Mouse (Mus musculus): ENCODE data around the gene Nckap5l. TPM values are rescaled to one million over a fixed set of nuclear protein-coding genes. Genes with fewer than 3 reads are reported as not detected.

Nckap5l gene
- polyA plus RNA-seq, 2 experiments = 14.1 to 24.4 TPM

DNA sequence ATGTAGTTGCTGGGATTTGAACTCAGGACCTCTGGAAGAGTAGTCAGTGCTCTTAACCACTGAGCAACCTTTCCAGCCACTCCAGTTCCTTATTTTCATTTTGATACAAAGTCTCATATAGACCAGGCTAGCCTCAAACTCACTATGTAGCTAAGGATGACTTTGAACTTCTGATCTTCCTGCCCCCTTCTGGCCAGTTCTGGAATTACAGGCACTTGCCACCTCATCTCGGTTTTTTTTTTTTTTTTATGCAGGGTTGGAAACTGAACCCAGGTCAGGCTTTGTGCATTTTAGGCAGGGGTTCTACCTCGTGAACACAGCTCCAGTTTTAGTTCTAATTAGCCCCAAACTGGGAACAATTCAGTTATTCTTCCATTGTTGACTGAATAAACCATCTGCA is 41.8 kb downstream of the Nckap5l start:
- no peak overlapping the region for H3K9ac ChIP-seq (ENCODE audit: low read depth, low read length, severe bottlenecking)
- H3K27me3 ChIP-seq (ENCODE audit: control insufficient read depth, insufficient read depth, low read length) = no peaks in the 10 kb centered on the region
- H3K4me3 ChIP-seq (replicated peaks; ENCODE audit: low read length) = no peak overlapping the region
- 18% methylated on average over 2 of the region's 2 CpGs for WGBS
- DNase-seq (ENCODE audit: low spot score) = no peak
- H3K4me2 ChIP-seq (replicated peaks; ENCODE audit: low read depth, low read length, severe bottlenecking) = no peak overlapping the region
- H3K27ac ChIP-seq (replicated peaks; ENCODE audit: low read depth, low read length) = no peak overlapping the region
- no peak for ATAC-seq (ENCODE audit: low FRiP score, low read depth)
- H3K4me1 ChIP-seq (ENCODE audit: control insufficient read depth, insufficient read depth, low read length) = peaks cover 16% of the 10 kb centered on the region
- H3K36me3 ChIP-seq (ENCODE audit: control insufficient read depth, insufficient read depth, low read length) = 0 out of 2 replicates have a peak, but pooled peaks cover 1% of the 10 kb centered on the region
- no peak for TF ChIP-seq POLR2A (IDR thresholded peaks at IDR 0.05; ENCODE audit: borderline replicate concordance, extremely low read depth, insufficient read depth, insufficient read length)
- H3K9me3 ChIP-seq (ENCODE audit: control insufficient read depth, low read length) = no peaks in the 10 kb centered on the region

DNA sequence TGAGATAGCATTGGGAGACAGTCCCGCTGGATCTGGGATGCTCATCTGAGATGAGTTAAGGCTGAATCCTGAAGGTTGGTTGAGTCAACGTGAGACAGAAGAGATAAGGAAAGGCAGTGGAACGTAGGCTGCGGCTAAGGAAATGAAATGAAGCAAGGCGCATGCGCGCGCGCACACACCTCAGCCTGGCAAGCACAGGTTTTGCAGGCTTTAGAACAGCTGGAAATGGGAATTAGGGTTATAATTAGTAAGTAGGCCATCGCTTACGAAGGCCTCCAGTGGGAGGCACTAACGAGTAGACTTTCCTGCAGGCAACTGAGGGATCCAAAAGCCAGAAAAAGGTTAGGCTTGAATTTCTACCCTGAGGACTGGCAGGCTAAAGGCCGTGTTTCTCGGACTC is 45.8 kb downstream of the Nckap5l start:
- Histone ChIP-seq H3K4me3 (replicated peaks; ENCODE audit: low read length) (no peak overlapping the region), H3K27me3 (ENCODE audit: control insufficient read depth, insufficient read depth, low read length) (no peaks in the 10 kb centered on the region), H3K27ac (replicated peaks; ENCODE audit: low read depth, low read length) (no peak overlapping the region), H3K4me1 (ENCODE audit: control insufficient read depth, insufficient read depth, low read length) (peaks cover 2% of the 10 kb centered on the region; the same call in 1 of the 2 replicates), H3K9ac (ENCODE audit: low read depth, low read length, severe bottlenecking) (no peak overlapping the region), H3K9me3 (ENCODE audit: control insufficient read depth, low read length) (no peaks in the 10 kb centered on the region), H3K4me2 (replicated peaks; ENCODE audit: low read depth, low read length, severe bottlenecking) (no peak overlapping the region), H3K36me3 (ENCODE audit: control insufficient read depth, insufficient read depth, low read length) (peaks cover 41% of the 10 kb centered on the region)
- TF ChIP-seq POLR2A (IDR thresholded peaks at IDR 0.05; ENCODE audit: borderline replicate concordance, extremely low read depth, insufficient read depth, insufficient read length) = no peak
- WGBS = 54% methylated on average over 14 of the region's 14 CpGs
- ATAC-seq (ENCODE audit: low FRiP score, low read depth) (no peak), DNase-seq (ENCODE audit: low spot score) (no peak)

DNA sequence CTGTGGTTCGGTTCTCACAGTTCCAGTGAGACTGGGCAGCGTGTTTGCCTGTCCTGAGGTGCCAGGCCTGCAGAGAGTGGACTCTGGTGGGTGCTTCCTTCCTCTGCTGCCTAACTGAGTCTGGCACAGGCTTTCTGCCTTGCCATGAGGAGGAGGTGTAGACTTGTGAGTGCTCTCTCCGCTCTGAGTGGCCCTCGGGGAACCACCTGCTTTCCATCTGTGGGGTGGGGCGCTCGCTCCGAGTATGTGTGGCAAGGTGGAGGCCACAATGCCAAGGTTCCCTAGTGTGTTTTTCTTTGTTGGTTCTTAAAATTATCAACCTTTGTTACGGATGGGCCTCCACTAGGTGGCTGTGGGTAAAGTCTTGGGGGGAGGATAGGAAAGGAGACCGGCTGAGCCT is 48.7 kb downstream of the Nckap5l start:
- Histone ChIP-seq H3K4me3 (replicated peaks; ENCODE audit: low read length) (no peak overlapping the region), H3K36me3 (ENCODE audit: control insufficient read depth, insufficient read depth, low read length) (peaks cover 70% of the 10 kb centered on the region), H3K9ac (ENCODE audit: low read depth, low read length, severe bottlenecking) (no peak overlapping the region), H3K27me3 (ENCODE audit: control insufficient read depth, insufficient read depth, low read length) (no peaks in the 10 kb centered on the region), H3K27ac (replicated peaks; ENCODE audit: low read depth, low read length) (no peak overlapping the region), H3K9me3 (ENCODE audit: control insufficient read depth, low read length) (no peaks in the 10 kb centered on the region), H3K4me1 (ENCODE audit: control insufficient read depth, insufficient read depth, low read length) (no peaks in the 10 kb centered on the region), H3K4me2 (replicated peaks; ENCODE audit: low read depth, low read length, severe bottlenecking) (no peak overlapping the region)
- no peak for DNase-seq (ENCODE audit: low spot score)
- ATAC-seq (ENCODE audit: low FRiP score, low read depth) = no peak
- TF ChIP-seq POLR2A (IDR thresholded peaks at IDR 0.05; ENCODE audit: borderline replicate concordance, extremely low read depth, insufficient read depth, insufficient read length) = no peak
- whole genome bisulfite sequencing = 84% methylated on average over 9 of the region's 9 CpGs

DNA sequence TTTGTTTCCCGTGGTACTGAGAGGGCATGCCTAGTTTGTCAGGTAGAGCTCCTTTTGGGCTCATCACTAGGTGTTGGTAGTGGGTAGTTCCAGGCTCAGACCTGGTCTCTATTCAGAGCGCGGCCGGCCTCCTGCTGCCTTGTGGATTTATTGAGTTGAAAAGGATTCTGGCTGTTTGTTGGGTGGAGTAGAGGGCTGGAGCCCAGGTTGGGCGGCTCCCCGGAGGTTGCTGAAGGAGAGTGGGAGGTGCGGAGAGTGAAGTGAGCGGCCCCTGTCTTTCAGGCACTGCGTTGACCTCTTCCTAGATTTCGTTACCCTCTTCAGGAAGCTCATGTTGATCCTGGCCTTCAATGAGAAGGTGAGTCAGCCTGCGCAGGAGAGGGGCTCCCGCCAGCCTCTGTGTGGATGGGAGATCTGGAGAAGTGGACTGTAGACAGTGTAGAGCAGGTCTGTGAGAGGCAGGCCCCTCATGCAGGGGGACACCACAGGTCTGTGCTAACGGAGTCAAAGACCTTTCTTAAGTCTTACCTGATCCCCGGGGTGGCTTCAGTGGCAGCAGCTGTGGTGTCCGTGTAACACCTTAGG is 50.5 kb downstream of the Nckap5l start:
- no peak for TF ChIP-seq POLR2A (IDR thresholded peaks at IDR 0.05; ENCODE audit: borderline replicate concordance, extremely low read depth, insufficient read depth, insufficient read length)
- DNase-seq (ENCODE audit: low spot score) = no peak
- Histone ChIP-seq H3K4me1 (ENCODE audit: control insufficient read depth, insufficient read depth, low read length) (no peaks in the 10 kb centered on the region), H3K9me3 (ENCODE audit: control insufficient read depth, low read length) (no peaks in the 10 kb centered on the region), H3K36me3 (ENCODE audit: control insufficient read depth, insufficient read depth, low read length) (peaks cover 87% of the 10 kb centered on the region), H3K27me3 (ENCODE audit: control insufficient read depth, insufficient read depth, low read length) (no peaks in the 10 kb centered on the region), H3K27ac (replicated peaks; ENCODE audit: low read depth, low read length) (no peak overlapping the region), H3K4me3 (replicated peaks; ENCODE audit: low read length) (no peak overlapping the region), H3K4me2 (replicated peaks; ENCODE audit: low read depth, low read length, severe bottlenecking) (no peak overlapping the region), H3K9ac (ENCODE audit: low read depth, low read length, severe bottlenecking) (no peak overlapping the region)
- ATAC-seq (ENCODE audit: low FRiP score, low read depth) = no peak
- WGBS = 88% methylated on average over 15 of the region's 15 CpGs

DNA sequence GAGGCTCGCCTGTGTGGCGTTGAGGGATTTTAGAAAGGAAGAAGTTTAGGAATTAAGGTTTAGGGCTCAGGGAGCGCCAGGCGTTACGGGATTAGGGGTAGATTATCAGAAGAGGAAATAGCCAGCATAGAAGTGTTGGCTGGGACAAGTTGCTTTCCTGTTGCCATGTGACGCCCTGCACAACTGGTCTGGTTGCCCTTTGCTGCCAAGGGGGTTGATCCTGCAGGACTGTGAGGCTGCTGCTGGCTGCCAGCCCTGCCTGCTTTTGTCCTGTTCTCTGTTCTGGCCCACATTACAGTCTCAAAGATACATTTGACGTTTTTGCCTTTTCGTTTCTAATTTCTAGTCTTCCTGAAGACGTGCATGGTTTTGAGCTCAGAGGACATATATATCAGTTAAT is 52.4 kb downstream of the Nckap5l start:
- TF ChIP-seq POLR2A (IDR thresholded peaks at IDR 0.05; ENCODE audit: borderline replicate concordance, extremely low read depth, insufficient read depth, insufficient read length) = no peak
- Histone ChIP-seq H3K27ac (replicated peaks; ENCODE audit: low read depth, low read length) (no peak overlapping the region), H3K27me3 (ENCODE audit: control insufficient read depth, insufficient read depth, low read length) (no peaks in the 10 kb centered on the region), H3K4me2 (replicated peaks; ENCODE audit: low read depth, low read length, severe bottlenecking) (no peak overlapping the region), H3K9me3 (ENCODE audit: control insufficient read depth, low read length) (no peaks in the 10 kb centered on the region), H3K4me3 (replicated peaks; ENCODE audit: low read length) (no peak overlapping the region), H3K9ac (ENCODE audit: low read depth, low read length, severe bottlenecking) (no peak overlapping the region), H3K4me1 (ENCODE audit: control insufficient read depth, insufficient read depth, low read length) (no peaks in the 10 kb centered on the region), H3K36me3 (ENCODE audit: control insufficient read depth, insufficient read depth, low read length) (peaks cover 88% of the 10 kb centered on the region)
- DNase-seq (ENCODE audit: low spot score) (no peak), ATAC-seq (ENCODE audit: low FRiP score, low read depth) (no peak)
- 91% methylated on average over 9 of the region's 9 CpGs for WGBS
